Mouse (Mus musculus): ENCODE results near the gene Adam22.
"Not testable (repeated sequence)": the region's sequence is repeated elsewhere in the genome, so short reads cannot be mapped to it uniquely, and the experiment has no call there.

Adam22 gene

DNA sequence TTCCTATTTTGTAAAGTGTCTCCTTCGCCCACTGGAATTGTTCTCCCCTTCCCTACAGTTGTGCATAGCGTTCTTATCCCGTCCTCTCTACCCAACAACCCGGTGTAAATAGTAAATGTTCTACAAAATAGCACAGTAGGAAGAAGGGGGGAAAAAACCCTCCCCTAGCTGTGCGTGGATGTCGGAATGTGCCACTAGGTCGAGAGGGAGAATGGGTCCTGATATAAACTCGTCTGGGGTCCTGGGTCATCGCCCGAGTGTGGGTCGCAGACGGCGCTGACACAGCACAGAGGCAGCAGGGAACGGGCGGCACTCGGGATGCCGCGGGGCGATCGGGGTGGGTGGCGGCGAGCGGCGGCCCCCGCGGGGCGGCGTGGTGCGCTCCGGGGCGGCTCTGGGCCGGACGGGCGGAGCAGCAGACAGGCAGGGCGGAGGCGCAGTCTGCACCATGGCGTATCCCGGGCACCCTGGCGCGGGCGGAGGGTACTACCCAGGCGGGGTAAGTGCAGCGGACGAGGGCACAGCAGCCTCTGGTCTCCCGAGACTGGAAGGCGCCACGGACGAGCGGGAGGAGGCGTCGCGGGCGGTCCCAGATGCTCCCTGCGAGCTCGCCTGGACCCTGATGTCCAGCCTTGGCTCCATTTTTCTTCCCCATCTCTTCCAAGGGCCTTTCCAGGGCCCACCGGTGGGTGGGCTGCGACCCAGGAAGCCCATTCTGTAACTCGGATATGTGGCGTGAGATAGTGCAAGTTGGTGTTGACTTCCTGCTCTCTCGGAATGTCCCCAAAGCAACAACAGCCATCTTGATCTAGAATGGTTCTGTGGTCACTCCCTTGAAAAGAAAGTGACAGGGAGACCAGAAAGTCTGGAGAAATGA is 311.6 kb downstream of the Adam22 start:
- DNase-seq = peak; percentile 85 to 89

- peak in 1 of 2 experiments; percentile 32 for DNase-seq
Observed at GRCm38 (mm10) chr5:8055721-8056129, 312.2 kb downstream of the Adam22 start.

GRCm38 (mm10) chr5:8053827-8054226 is 314.1 kb downstream of the Adam22 start:
- DNase-seq = no peak

- no peak for DNase-seq
Observed at GRCm38 (mm10) chr5:8045855-8046254, 322.1 kb downstream of the Adam22 start, which contains the start of gene Sri. Gene Sri, plus strand, starts transcription at chr5:8046078.

- DNase-seq = not testable (repeated sequence)
Observed at GRCm38 (mm10) chr5:8034596-8034995, 333.4 kb downstream of the Adam22 start.
